ENCODE assay signal across 10 mouse cellular contexts in genomic region chr13:97837443-97838000, GRCm38 (mm10).
DNase-seq lines count a peak whose midpoint lies in the region; ATAC-seq and TF ChIP-seq lines count a peak whose summit lies in the region.
"Had no signal": no experiment of that assay in that cellular context is flagged by ENCODE, and none has a peak within 500 bp of the region (broad histone marks: within the 10 kb centered on the region; RNA-seq: fewer than 3 reads in every experiment).

No protein-coding gene starts in this region.

- H3K4me2 ChIP-seq in midbrain, postnatal 0 days (ENCODE audit: low read depth, low read length, poor library complexity, severe bottlenecking) = no peak overlapping the region
- H3K4me2 ChIP-seq in midbrain, embryonic 16.5 days (ENCODE audit: low read length) = no peak overlapping the region
- H3K4me2 ChIP-seq in midbrain, embryonic 11.5 days = no peak overlapping the region

- no peak overlapping the region for H3K27ac ChIP-seq in midbrain, postnatal 0 days (ENCODE audit: low read depth, low read length)
- no peak overlapping the region for H3K27ac ChIP-seq in midbrain, embryonic 16.5 days (ENCODE audit: low read length)
- H3K27ac ChIP-seq in midbrain, embryonic 11.5 days (ENCODE audit: low read depth, low read length) = no peak overlapping the region
- H3K27ac ChIP-seq: heart, adult 2 months had no signal

- ATAC-seq in midbrain, postnatal 0 days (ENCODE audit: low FRiP score) = no peak
- no peak for ATAC-seq in midbrain, embryonic 16.5 days
- no peak for ATAC-seq in midbrain, embryonic 11.5 days (ENCODE audit: low FRiP score)

- no peak for TF ChIP-seq CTCF in midbrain, postnatal 0 days (IDR thresholded peaks at IDR 0.05)

- no peaks in the 10 kb centered on the region for H3K4me1 ChIP-seq in midbrain, postnatal 0 days (ENCODE audit: insufficient read depth, low read length)
- peaks cover 6% of the 10 kb centered on the region for H3K4me1 ChIP-seq in midbrain, embryonic 16.5 days (ENCODE audit: control insufficient read depth, insufficient read depth, low read length)
- peaks cover 7% of the 10 kb centered on the region for H3K4me1 ChIP-seq in midbrain, embryonic 11.5 days (ENCODE audit: control insufficient read depth, insufficient read depth, low read length)

- no peaks in the 10 kb centered on the region for H3K27me3 ChIP-seq in midbrain, postnatal 0 days (ENCODE audit: insufficient read depth, low read length)
- no peaks in the 10 kb centered on the region for H3K27me3 ChIP-seq in midbrain, embryonic 16.5 days (ENCODE audit: control insufficient read depth, insufficient read depth, low read depth, low read length)
- H3K27me3 ChIP-seq in midbrain, embryonic 11.5 days (ENCODE audit: control insufficient read depth, insufficient read depth, low read length) = no peaks in the 10 kb centered on the region; the same call in 1 of the 2 replicates

- 69% methylated on average over 7 of the region's 7 CpGs for WGBS in midbrain, postnatal 0 days
- 65% methylated on average over 7 of the region's 7 CpGs for WGBS in midbrain, embryonic 16.5 days
- WGBS in midbrain, embryonic 11.5 days = 85% methylated on average over 7 of the region's 7 CpGs

- no peak overlapping the region for H3K4me3 ChIP-seq in midbrain, postnatal 0 days (ENCODE audit: low read depth, low read length)
- H3K4me3 ChIP-seq in midbrain, embryonic 16.5 days (ENCODE audit: low read depth, low read length) = no peak overlapping the region
- no peak overlapping the region for H3K4me3 ChIP-seq in midbrain, embryonic 11.5 days (ENCODE audit: low read depth, low read length)
- H3K4me3 ChIP-seq: heart, adult 2 months; myocyte had no signal

- H3K9ac ChIP-seq in midbrain, postnatal 0 days (replicated peaks; ENCODE audit: low read length, poor library complexity, severe bottlenecking) = no peak overlapping the region
- no peak overlapping the region for H3K9ac ChIP-seq in midbrain, embryonic 16.5 days (ENCODE audit: low read depth, low read length)
- no peak overlapping the region for H3K9ac ChIP-seq in midbrain, embryonic 11.5 days (ENCODE audit: low read length)

- DNase-seq in adrenal gland, adult 8-10 months = peak; percentile 10
- no peak for DNase-seq in adrenal gland, postnatal 25 days
- DNase-seq in midbrain, postnatal 0 days (ENCODE audit: low spot score) = peak; percentile 66
- DNase-seq in kidney, postnatal 14 days = peak; percentile 71
- DNase-seq in testis, postnatal 14 days (ENCODE audit: low spot score) = peak; percentile 22
- no peak for DNase-seq in thymus, postnatal 25 days
- DNase-seq in midbrain, embryonic 11.5 days (ENCODE audit: low spot score, missing footprints) = no peak

- no peaks in the 10 kb centered on the region for H3K36me3 ChIP-seq in midbrain, postnatal 0 days (ENCODE audit: insufficient read depth, low read length)
- no peaks in the 10 kb centered on the region for H3K36me3 ChIP-seq in midbrain, embryonic 16.5 days (ENCODE audit: control insufficient read depth, insufficient read depth, low read length)
- no peaks in the 10 kb centered on the region for H3K36me3 ChIP-seq in midbrain, embryonic 11.5 days (ENCODE audit: control insufficient read depth, insufficient read depth, low read length)

- H3K9me3 ChIP-seq in midbrain, postnatal 0 days (ENCODE audit: low read length) = no peaks in the 10 kb centered on the region
- no peaks in the 10 kb centered on the region for H3K9me3 ChIP-seq in midbrain, embryonic 16.5 days (replicated peaks; ENCODE audit: control insufficient read depth, low read length, poor library complexity, severe bottlenecking)
- no peaks in the 10 kb centered on the region for H3K9me3 ChIP-seq in midbrain, embryonic 11.5 days (ENCODE audit: control insufficient read depth, low read length)

Comparison
In these comparisons a context has a peak if more than half of its experiments do, and no peak if none do; other contexts are left out.
1. DNase-seq: peak in adrenal gland, adult 8-10 months (single experiment), midbrain, postnatal 0 days (single experiment), kidney, postnatal 14 days (single experiment) and testis, postnatal 14 days (single experiment); none in adrenal gland, postnatal 25 days (single experiment), thymus, postnatal 25 days (single experiment) and midbrain, embryonic 11.5 days (single experiment).